Comparison of ENCODE assay signal across 13 mouse cellular contexts in the genomic region with DNA sequence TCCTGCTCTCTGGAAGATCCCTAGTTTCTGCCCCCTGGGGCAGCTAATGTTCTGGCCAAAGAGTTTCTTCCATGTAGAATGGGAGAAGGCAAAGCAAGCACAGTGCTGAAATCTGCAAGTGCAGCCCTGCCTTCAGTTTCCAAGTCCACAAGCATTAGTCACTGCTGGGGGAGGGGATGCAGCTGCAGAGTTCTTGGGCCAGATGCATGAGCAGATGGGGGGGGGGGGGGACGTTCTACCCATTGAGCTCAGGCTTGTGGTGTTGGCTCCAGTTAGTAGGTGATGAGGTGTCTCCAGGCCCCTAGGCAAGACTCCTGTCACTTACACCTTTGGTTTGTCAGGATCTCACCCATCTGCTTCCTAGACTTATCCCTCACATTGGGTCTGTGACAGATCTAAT. TPM values are rescaled to one million over a fixed set of nuclear protein-coding genes. Genes with fewer than 3 reads are reported as not detected.
DNase-seq lines count a peak whose midpoint lies in the region; ATAC-seq and TF ChIP-seq lines count a peak whose summit lies in the region.
"Had no signal": no experiment of that assay in that cellular context is flagged by ENCODE, and none has a peak within 500 bp of the region (broad histone marks: within the 10 kb centered on the region; RNA-seq: fewer than 3 reads in every experiment).

No protein-coding gene starts in this region.

- no peak overlapping the region for H3K4me2 ChIP-seq in limb, embryonic 12.5 days
- H3K4me2 ChIP-seq in forebrain, embryonic 12.5 days: no peak overlapping the region
- no peak overlapping the region for H3K4me2 ChIP-seq in forebrain, postnatal 0 days (ENCODE audit: low read depth)
- H3K4me2 ChIP-seq: embryonic facial prominence, embryonic 12.5 days; limb, embryonic 13.5 days; neural tube, embryonic 13.5 days had no signal

- H3K27me3 ChIP-seq in limb, embryonic 12.5 days: no peaks in the 10 kb centered on the region; the same call in 1 of the 2 replicates
- H3K27me3 ChIP-seq in limb, embryonic 10.5 days (ENCODE audit: low read depth, poor library complexity, severe bottlenecking): no peaks in the 10 kb centered on the region
- no peaks in the 10 kb centered on the region for H3K27me3 ChIP-seq in forebrain, embryonic 12.5 days
- no peaks in the 10 kb centered on the region for H3K27me3 ChIP-seq in forebrain, postnatal 0 days (ENCODE audit: insufficient read depth, low read length)
- H3K27me3 ChIP-seq: embryonic facial prominence, embryonic 12.5 days; limb, embryonic 13.5 days; neural tube, embryonic 13.5 days had no signal

- no peak for DNase-seq in limb, embryonic 10.5 days (ENCODE audit: low spot score)
- peak; percentile 27 to 51 for DNase-seq in gastrocnemius, adult 8-10 months (ENCODE audit: low spot score in 2 of 2)
- peak; percentile 47 for DNase-seq in lung, postnatal 10 days
- DNase-seq in thymus, postnatal 4 days: peak; percentile 75
- DNase-seq in kidney, postnatal 10 days: no peak
- DNase-seq in forebrain, postnatal 0 days: no peak

- no peak overlapping the region for H3K4me3 ChIP-seq in limb, embryonic 12.5 days (replicated peaks)
- H3K4me3 ChIP-seq in limb, embryonic 10.5 days: no peak overlapping the region
- H3K4me3 ChIP-seq in forebrain, embryonic 12.5 days (replicated peaks): no peak overlapping the region
- no peak overlapping the region for H3K4me3 ChIP-seq in forebrain, postnatal 0 days (ENCODE audit: low read depth, low read length)
- H3K4me3 ChIP-seq: embryonic facial prominence, embryonic 12.5 days; limb, embryonic 13.5 days; megakaryocyte, embryonic 14.5 days; neural tube, embryonic 13.5 days had no signal

- TF ChIP-seq CTCF in forebrain, postnatal 0 days (IDR thresholded peaks at IDR 0.05; ENCODE audit: low read depth): no peak

- H3K36me3 ChIP-seq in limb, embryonic 12.5 days: no peaks in the 10 kb centered on the region
- no peaks in the 10 kb centered on the region for H3K36me3 ChIP-seq in limb, embryonic 10.5 days
- H3K36me3 ChIP-seq in forebrain, embryonic 12.5 days (replicated peaks): no peaks in the 10 kb centered on the region
- no peaks in the 10 kb centered on the region for H3K36me3 ChIP-seq in forebrain, postnatal 0 days (ENCODE audit: insufficient read depth)
- H3K36me3 ChIP-seq: embryonic facial prominence, embryonic 12.5 days; limb, embryonic 13.5 days; neural tube, embryonic 13.5 days had no signal

- peaks cover 8% of the 10 kb centered on the region; the same call in 1 of the 2 replicates for H3K4me1 ChIP-seq in limb, embryonic 12.5 days (replicated peaks)
- H3K4me1 ChIP-seq in limb, embryonic 10.5 days: peaks cover 9% of the 10 kb centered on the region
- H3K4me1 ChIP-seq in forebrain, embryonic 12.5 days: peaks cover 4% of the 10 kb centered on the region
- H3K4me1 ChIP-seq in forebrain, postnatal 0 days (ENCODE audit: insufficient read depth): no peaks in the 10 kb centered on the region
- H3K4me1 ChIP-seq: embryonic facial prominence, embryonic 12.5 days had no signal

- WGBS in limb, embryonic 12.5 days: 38% methylated on average over 1 of the region's 1 CpGs
- WGBS in limb, embryonic 10.5 days: 33% methylated on average over 1 of the region's 1 CpGs
- 60% methylated on average over 1 of the region's 1 CpGs for WGBS in forebrain, embryonic 12.5 days
- 14% methylated on average over 1 of the region's 1 CpGs for WGBS in forebrain, postnatal 0 days

- H3K27ac ChIP-seq in limb, embryonic 12.5 days: no peak overlapping the region
- H3K27ac ChIP-seq in limb, embryonic 10.5 days: no peak overlapping the region
- H3K27ac ChIP-seq in forebrain, embryonic 12.5 days: no peak overlapping the region
- H3K27ac ChIP-seq in forebrain, postnatal 0 days (ENCODE audit: low read depth, low read length): no peak overlapping the region
- H3K27ac ChIP-seq: embryonic facial prominence, embryonic 12.5 days; limb, embryonic 13.5 days; neural tube, embryonic 13.5 days had no signal

- no peaks in the 10 kb centered on the region for H3K9me3 ChIP-seq in limb, embryonic 12.5 days
- H3K9me3 ChIP-seq in limb, embryonic 10.5 days (replicated peaks): no peaks in the 10 kb centered on the region
- H3K9me3 ChIP-seq in forebrain, embryonic 12.5 days: no peaks in the 10 kb centered on the region
- no peaks in the 10 kb centered on the region for H3K9me3 ChIP-seq in forebrain, postnatal 0 days (ENCODE audit: low read length)
- H3K9me3 ChIP-seq: embryonic facial prominence, embryonic 12.5 days; limb, embryonic 13.5 days; megakaryocyte, embryonic 14.5 days; neural tube, embryonic 13.5 days had no signal

- 0 out of 2 replicates have a peak overlapping the region, but pooled peaks have one; percentile 18 for H3K9ac ChIP-seq in limb, embryonic 12.5 days (replicated peaks)
- H3K9ac ChIP-seq in forebrain, embryonic 12.5 days: no peak overlapping the region
- H3K9ac ChIP-seq in forebrain, postnatal 0 days: no peak overlapping the region
- H3K9ac ChIP-seq: embryonic facial prominence, embryonic 12.5 days; limb, embryonic 13.5 days; neural tube, embryonic 13.5 days had no signal

- ATAC-seq in limb, embryonic 12.5 days (ENCODE audit: insufficient number of reproducible peaks, insufficient read depth, low FRiP score, low TSS enrichment, low read depth): no peak
- ATAC-seq in forebrain, embryonic 12.5 days (ENCODE audit: low FRiP score): no peak
- no peak for ATAC-seq in forebrain, postnatal 0 days
- ATAC-seq: inflammation-experienced regulatory T-cells, adult 6 months had no signal

RNA-seq across cellular contexts. Expression of a gene that starts 24.8 kb away (rescaled TPM):
- polyA plus RNA-seq in limb, embryonic 12.5 days (2016; fragmentation: Nextera tagmentation; extraction: Ambion mirVana): 2.7 and 3.1 TPM in 2 replicates
- 0.73 and 1.3 TPM in 2 replicates for polyA plus RNA-seq in limb, embryonic 10.5 days (2016; fragmentation: Nextera tagmentation; extraction: Ambion mirVana)
- total RNA-seq in gastrocnemius, adult 8-10 months (2022): 1 to 10 TPM; 1.7 to 2.2 (median 2.0) TPM
- 1.4 TPM in 2 replicates for polyA plus RNA-seq in forebrain, embryonic 12.5 days (2016; fragmentation: Nextera tagmentation; extraction: Ambion mirVana)
- 4.3 and 4.6 TPM in 2 replicates for total RNA-seq in forebrain, postnatal 0 days (2014; rRNA removed)
- 2.1 and 2.3 TPM in 2 replicates for polyA plus RNA-seq in forebrain, postnatal 0 days (2015; fragmentation: Nextera tagmentation; extraction: Ambion mirVana)

RNA-seq across cellular contexts. Expression of a gene that starts 46.7 kb away (rescaled TPM):
- 1.1 and 1.3 TPM in 2 replicates for polyA plus RNA-seq in limb, embryonic 12.5 days (2016; fragmentation: Nextera tagmentation; extraction: Ambion mirVana)
- polyA plus RNA-seq in limb, embryonic 10.5 days (2016; fragmentation: Nextera tagmentation; extraction: Ambion mirVana): 0.36 TPM in 2 replicates
- 1 to 10 TPM in 1 of 4 experiments, under 1 TPM in 3; 0.46 to 2.4 (median 0.65) TPM for total RNA-seq in gastrocnemius, adult 8-10 months (2022)
- polyA plus RNA-seq in forebrain, embryonic 12.5 days (2016; fragmentation: Nextera tagmentation; extraction: Ambion mirVana): 0.56 and 0.98 TPM in 2 replicates
- 12.9 and 15.4 TPM in 2 replicates for total RNA-seq in forebrain, postnatal 0 days (2014; rRNA removed)
- polyA plus RNA-seq in forebrain, postnatal 0 days (2015; fragmentation: Nextera tagmentation; extraction: Ambion mirVana): 18.0 and 20.2 TPM in 2 replicates

Comparison
In these comparisons a context has a peak if more than half of its experiments do, and no peak if none do; other contexts are left out.
1. DNase-seq: peak in gastrocnemius, adult 8-10 months (2 of 2), lung, postnatal 10 days (single experiment) and thymus, postnatal 4 days (single experiment); none in limb, embryonic 10.5 days (single experiment), kidney, postnatal 10 days (single experiment) and forebrain, postnatal 0 days (single experiment).